Mouse (Mus musculus): ENCODE results near the gene Ankrd17.

Ankrd17 gene

GRCm38 (mm10) chr5:90366121-90367066, at the start of gene Ankrd17:
Ankrd17 (minus strand) TSS chr5:90366577.
- peak; percentile 71 for DNase-seq (ENCODE audit: extremely low read depth, low read depth)

GRCm38 (mm10) chr5:90414925-90415295, 48.5 kb upstream of the Ankrd17 start:
- no peak for DNase-seq (ENCODE audit: extremely low read depth, low read depth)

- DNase-seq (ENCODE audit: extremely low read depth, low read depth): no peak
Observed at GRCm38 (mm10) chr5:90414142-90414924, 48.0 kb upstream of the Ankrd17 start.

GRCm38 (mm10) chr5:90405210-90405609, 38.8 kb upstream of the Ankrd17 start:
- no peak for DNase-seq (ENCODE audit: extremely low read depth, low read depth)

GRCm38 (mm10) chr5:90396817-90397216, 30.4 kb upstream of the Ankrd17 start:
- no peak for DNase-seq (ENCODE audit: extremely low read depth, low read depth)

GRCm38 (mm10) chr5:90394322-90394721, 27.9 kb upstream of the Ankrd17 start:
- peak; percentile 30 for DNase-seq (ENCODE audit: extremely low read depth, low read depth)

GRCm38 (mm10) chr5:90393764-90394163, 27.4 kb upstream of the Ankrd17 start:
- no peak for DNase-seq (ENCODE audit: extremely low read depth, low read depth)

- DNase-seq (ENCODE audit: extremely low read depth, low read depth): peak; percentile 26
Observed at GRCm38 (mm10) chr5:90383080-90383479, 16.7 kb upstream of the Ankrd17 start.

- DNase-seq (ENCODE audit: extremely low read depth, low read depth): no peak
Observed at GRCm38 (mm10) chr5:90381458-90381857, 15.1 kb upstream of the Ankrd17 start.

GRCm38 (mm10) chr5:90373708-90374107, 7.3 kb upstream of the Ankrd17 start:
- no peak for DNase-seq (ENCODE audit: extremely low read depth, low read depth)

- no peak for DNase-seq (ENCODE audit: extremely low read depth, low read depth)
Observed at GRCm38 (mm10) chr5:90370401-90370800, 4.0 kb upstream of the Ankrd17 start.

GRCm38 (mm10) chr5:90367067-90367303, 608 bp upstream of the Ankrd17 start, which contains the start of gene Gm9958:
Gm9958 (plus strand) TSS chr5:90367204.
- no peak for DNase-seq (ENCODE audit: extremely low read depth, low read depth)

- DNase-seq (ENCODE audit: extremely low read depth, low read depth): peak; percentile 29
Observed at GRCm38 (mm10) chr5:90365141-90365951, 1.0 kb downstream of the Ankrd17 start.

GRCm38 (mm10) chr5:90364526-90364925, 1.9 kb downstream of the Ankrd17 start:
- peak; percentile 74 for DNase-seq (ENCODE audit: extremely low read depth, low read depth)

GRCm38 (mm10) chr5:90355824-90356223, 10.6 kb downstream of the Ankrd17 start:
- DNase-seq (ENCODE audit: extremely low read depth, low read depth): no peak

GRCm38 (mm10) chr5:90353552-90354317, 12.6 kb downstream of the Ankrd17 start:
- no peak for DNase-seq (ENCODE audit: extremely low read depth, low read depth)

GRCm38 (mm10) chr5:90346877-90347276, 19.5 kb downstream of the Ankrd17 start:
- DNase-seq (ENCODE audit: extremely low read depth, low read depth): no peak

- DNase-seq (ENCODE audit: extremely low read depth, low read depth): no peak
Observed at GRCm38 (mm10) chr5:90340847-90341246, 25.5 kb downstream of the Ankrd17 start.

- DNase-seq (ENCODE audit: extremely low read depth, low read depth): no peak
Observed at GRCm38 (mm10) chr5:90339953-90340343, 26.4 kb downstream of the Ankrd17 start.

- peak; percentile 60 for DNase-seq (ENCODE audit: extremely low read depth, low read depth)
Observed at GRCm38 (mm10) chr5:90339129-90339952, 27.0 kb downstream of the Ankrd17 start.

All from MEL-GATA-1-ER (cell line).